Mouse (Mus musculus) limb, embryonic 15.5 days (tissue): ENCODE measurements at regions not wholly inside any gene's neighbourhood (a gene's known extent, or its start where the extent isn't known, plus 50 kb on each side); places are given as distances from the start of the nearest gene placed in this dataset.

Experiments
- ATAC-seq: fragments of 200-750 bp; cut with Nextera tagmentation; 2 replicates; pipeline ENCODE4 v1.8.0; 2017; ENCODE audit warnings: low read depth, moderate TSS enrichment; ENCODE audit not compliant: insufficient number of reproducible peaks, low FRiP score, low TSS enrichment
- H3K27ac ChIP-seq: fragments of 300-500 bp; sonication (generic); 2 replicates; pipeline ENCODE4 v1.5.1; 2015; ENCODE audit warnings: moderate library complexity, mild to moderate bottlenecking, inconsistent platforms
- H3K27me3 ChIP-seq: fragments of 300-500 bp; sonication (generic); 2 replicates; pipeline ENCODE4 v1.6.1; 2015; ENCODE audit warnings: inconsistent platforms
- H3K36me3 ChIP-seq: fragments of 300-500 bp; sonication (generic); 2 replicates; pipeline ENCODE4 v1.6.1; 2015; ENCODE audit warnings: inconsistent platforms
- H3K4me1 ChIP-seq: fragments of 300-500 bp; sonication (generic); 2 replicates; pipeline ENCODE4 v1.6.1; 2015; ENCODE audit warnings: inconsistent platforms
- H3K4me2 ChIP-seq: fragments of 300-500 bp; sonication (generic); 2 replicates; pipeline ENCODE4 v1.6.1; 2015; ENCODE audit warnings: mild to moderate bottlenecking, inconsistent platforms
- H3K4me3 ChIP-seq: fragments of 300-500 bp; sonication (generic); 2 replicates; pipeline ENCODE4 v1.5.1; 2015; ENCODE audit warnings: mild to moderate bottlenecking, inconsistent platforms
- H3K9ac ChIP-seq: fragments of 300-500 bp; sonication (generic); 2 replicates; pipeline ENCODE4 v1.6.1; 2015; ENCODE audit warnings: inconsistent platforms
- H3K9me3 ChIP-seq: fragments of 300-500 bp; sonication (generic); 2 replicates; pipeline ENCODE4 v1.6.1; 2016; ENCODE audit warnings: inconsistent platforms
- WGBS: fragments of 180-500 bp; shearing (Covaris S2); methylation state at CpG from one replicate; pipeline ENCODE4 v1.1.7; 2015; 5-methylcytosine and 5-hydroxymethylcytosine counted together

DNA sequence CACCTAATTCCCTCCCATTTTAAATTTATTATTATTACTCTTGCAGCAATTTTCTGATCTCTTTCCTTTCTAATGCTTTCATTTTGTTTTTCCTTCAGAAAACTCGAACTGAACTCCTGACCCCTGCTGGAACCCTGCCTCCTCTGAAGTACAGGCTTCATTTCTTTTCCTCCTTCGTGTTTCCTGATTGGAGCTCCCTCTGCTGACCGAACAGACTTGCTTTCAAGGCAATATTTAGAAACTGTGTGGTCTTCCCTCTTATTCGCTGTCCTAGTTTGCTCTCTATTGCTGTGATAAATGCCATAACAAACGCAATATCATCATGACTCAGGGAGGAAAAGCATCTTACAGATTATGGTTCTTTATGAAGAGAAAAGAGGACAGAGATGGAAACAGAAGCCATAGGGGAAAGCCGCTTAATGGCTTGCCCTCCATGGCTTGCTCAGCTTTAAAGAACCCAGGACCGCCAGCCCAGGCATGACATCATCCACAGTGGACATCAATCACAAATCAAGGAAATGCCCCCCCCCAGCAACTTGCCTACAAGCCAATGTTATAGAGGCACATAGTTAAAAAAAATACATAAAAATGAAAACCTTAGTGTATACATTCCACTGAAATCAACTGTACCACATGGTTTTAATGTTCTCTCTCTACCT, 104.5 kb downstream of the Rbm43 start:
- Histone ChIP-seq H3K4me2 (no peak overlapping the region), H3K27me3 (no peaks in the 10 kb centered on the region), H3K4me1 (peaks cover 6% of the 10 kb centered on the region; the same call in 1 of the 2 replicates), H3K9ac (no peak overlapping the region), H3K36me3 (no peaks in the 10 kb centered on the region), H3K9me3 (no peaks in the 10 kb centered on the region), H3K4me3 (no peak overlapping the region), H3K27ac (no peak overlapping the region)
- 39% methylated on average over 7 of the region's 7 CpGs for WGBS
- no peak for ATAC-seq

DNA sequence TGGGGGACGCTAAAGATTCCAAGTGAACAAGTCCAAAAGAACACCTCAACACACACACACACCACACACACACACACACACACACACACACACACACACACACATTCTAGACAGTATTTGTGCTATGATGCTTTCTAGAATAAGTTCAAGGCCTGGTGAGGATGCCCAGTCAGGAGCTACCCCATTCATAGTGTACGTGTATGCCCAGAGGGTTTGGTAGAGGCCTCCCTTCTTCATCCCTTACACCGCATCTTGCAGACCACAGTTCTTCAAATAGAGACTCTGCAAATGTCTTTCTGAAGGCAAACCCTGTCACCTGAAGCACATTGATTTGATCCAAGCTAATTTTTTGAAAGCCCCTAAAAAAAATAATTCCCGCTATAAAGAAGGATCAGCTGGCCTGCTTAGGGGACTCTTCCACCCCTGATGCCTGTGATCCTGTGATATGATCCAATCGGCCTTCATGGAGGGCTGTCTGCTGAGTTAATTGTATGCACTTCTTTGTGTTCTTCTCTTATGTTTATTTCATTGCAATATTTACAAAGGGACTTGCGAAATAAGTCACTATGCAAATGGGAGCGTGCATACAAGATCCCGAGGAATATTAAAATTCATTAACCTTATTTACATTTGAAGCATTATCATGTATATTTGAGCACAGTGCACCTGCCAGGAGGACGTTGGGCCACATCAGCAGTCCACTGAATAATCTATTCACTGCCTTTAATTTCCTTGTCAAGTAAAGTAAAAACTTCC, 103.8 kb downstream of the Rbm43 start:
- H3K9me3 ChIP-seq: no peaks in the 10 kb centered on the region
- H3K27ac ChIP-seq: no peak overlapping the region
- H3K27me3 ChIP-seq: no peaks in the 10 kb centered on the region
- peaks cover 6% of the 10 kb centered on the region; the same call in 1 of the 2 replicates for H3K4me1 ChIP-seq
- no peak overlapping the region for H3K9ac ChIP-seq
- no peak overlapping the region for H3K4me3 ChIP-seq
- ATAC-seq: no peak
- WGBS: 87% methylated on average over 9 of the region's 9 CpGs
- no peaks in the 10 kb centered on the region for H3K36me3 ChIP-seq
- H3K4me2 ChIP-seq: no peak overlapping the region

DNA sequence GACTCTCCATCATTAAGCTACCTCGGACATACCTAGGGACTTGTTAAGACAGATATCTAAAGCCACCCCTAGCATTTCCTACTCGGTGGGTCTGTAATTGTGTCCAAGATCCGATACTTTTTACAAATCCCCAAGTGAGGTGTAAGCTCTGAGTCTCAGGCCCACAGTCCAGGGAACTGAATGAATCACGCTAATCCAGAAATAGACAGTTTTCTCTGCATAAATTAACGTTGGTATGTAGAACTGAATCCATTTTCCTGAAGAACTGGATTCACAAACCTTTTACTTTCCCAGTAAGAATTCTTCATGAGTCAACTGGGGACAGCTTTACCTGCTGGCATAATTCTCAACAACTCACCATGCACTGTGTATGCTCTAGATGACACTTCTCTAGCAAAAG, 97.1 kb downstream of the Rbm43 start:
- H3K27me3 ChIP-seq: no peaks in the 10 kb centered on the region
- H3K4me3 ChIP-seq: no peak overlapping the region
- no peaks in the 10 kb centered on the region for H3K4me1 ChIP-seq
- H3K4me2 ChIP-seq: no peak overlapping the region
- no peaks in the 10 kb centered on the region for H3K36me3 ChIP-seq
- no peak overlapping the region for H3K27ac ChIP-seq
- H3K9me3 ChIP-seq: no peaks in the 10 kb centered on the region
- no peak overlapping the region for H3K9ac ChIP-seq
- whole genome bisulfite sequencing: 50% methylated on average over 5 of the region's 5 CpGs
- no peak for ATAC-seq

DNA sequence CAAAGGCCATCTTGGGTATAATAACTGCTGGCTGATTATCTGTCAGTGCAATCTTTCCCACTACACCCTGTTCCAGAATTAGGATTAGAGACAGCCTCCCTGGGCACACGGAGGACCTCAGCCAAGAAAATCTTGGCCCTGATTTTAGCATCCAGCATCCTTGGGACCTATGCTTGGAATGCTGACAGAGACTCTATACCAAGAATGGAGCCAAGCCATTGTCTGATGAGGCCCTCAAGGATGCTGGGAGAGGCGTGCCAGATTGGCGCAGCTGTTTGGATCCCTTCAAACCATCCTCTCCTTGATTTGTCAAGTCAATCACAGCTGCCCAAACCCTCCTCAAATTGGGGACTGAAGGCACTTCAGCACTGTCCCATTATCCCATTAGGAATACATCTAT, 94.2 kb downstream of the Rbm43 start:
- ATAC-seq: no peak
- WGBS: 80% methylated on average over 3 of the region's 3 CpGs
- H3K27me3 ChIP-seq: no peaks in the 10 kb centered on the region
- no peak overlapping the region for H3K9ac ChIP-seq
- H3K4me2 ChIP-seq: no peak overlapping the region
- no peaks in the 10 kb centered on the region for H3K9me3 ChIP-seq
- no peak overlapping the region for H3K4me3 ChIP-seq
- H3K4me1 ChIP-seq: peaks cover 8% of the 10 kb centered on the region; the same call in 1 of the 2 replicates
- no peak overlapping the region for H3K27ac ChIP-seq
- H3K36me3 ChIP-seq: no peaks in the 10 kb centered on the region

DNA sequence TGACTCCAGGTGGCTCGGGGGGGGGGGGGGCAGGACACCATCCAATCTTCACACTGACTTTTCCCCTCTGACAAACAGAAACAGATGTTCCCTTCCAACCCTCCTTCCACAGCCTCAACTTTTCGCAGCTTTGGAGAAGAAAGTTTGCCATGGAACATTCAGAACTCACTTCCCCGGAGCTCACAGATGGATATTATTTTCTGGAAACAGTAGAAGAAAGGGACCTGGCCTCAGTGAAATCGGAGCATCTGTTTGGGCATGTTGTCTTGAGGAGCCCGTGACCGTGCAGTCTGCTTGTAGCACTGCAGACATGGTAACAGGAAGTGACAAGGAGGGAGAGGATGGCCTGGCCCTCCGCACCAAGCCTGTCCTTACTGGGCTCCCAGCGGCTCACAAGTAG, 90.1 kb downstream of the Rbm43 start:
- peak overlapping the region; percentile 68 for H3K27ac ChIP-seq
- H3K9ac ChIP-seq: no peak overlapping the region
- ATAC-seq: no peak
- peaks cover 19% of the 10 kb centered on the region; the same call in 1 of the 2 replicates for H3K4me1 ChIP-seq
- H3K9me3 ChIP-seq: no peaks in the 10 kb centered on the region
- H3K27me3 ChIP-seq: no peaks in the 10 kb centered on the region
- H3K4me3 ChIP-seq: no peak overlapping the region
- H3K4me2 ChIP-seq: no peak overlapping the region
- no peaks in the 10 kb centered on the region for H3K36me3 ChIP-seq
- WGBS: 30% methylated on average over 8 of the region's 8 CpGs

DNA sequence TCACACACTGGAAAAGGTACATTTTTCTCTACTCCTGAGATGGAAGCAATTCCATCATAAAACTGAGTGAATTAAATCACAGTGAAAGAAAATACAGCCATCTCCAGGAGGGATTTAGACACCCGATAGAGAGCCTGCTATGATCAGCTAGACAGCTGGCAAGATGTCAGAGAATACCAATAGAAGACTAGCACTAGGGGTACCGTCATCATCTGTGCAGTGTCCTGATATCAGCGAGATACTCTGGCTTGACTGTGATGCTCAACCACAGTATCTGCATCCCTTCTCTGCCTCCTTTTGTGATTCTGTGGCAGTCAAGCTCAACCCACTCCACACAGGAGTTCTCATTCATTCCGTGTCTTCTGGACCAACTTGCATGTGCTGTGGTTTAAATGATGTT, 87.4 kb downstream of the Rbm43 start:
- H3K27ac ChIP-seq: no peak overlapping the region

DNA sequence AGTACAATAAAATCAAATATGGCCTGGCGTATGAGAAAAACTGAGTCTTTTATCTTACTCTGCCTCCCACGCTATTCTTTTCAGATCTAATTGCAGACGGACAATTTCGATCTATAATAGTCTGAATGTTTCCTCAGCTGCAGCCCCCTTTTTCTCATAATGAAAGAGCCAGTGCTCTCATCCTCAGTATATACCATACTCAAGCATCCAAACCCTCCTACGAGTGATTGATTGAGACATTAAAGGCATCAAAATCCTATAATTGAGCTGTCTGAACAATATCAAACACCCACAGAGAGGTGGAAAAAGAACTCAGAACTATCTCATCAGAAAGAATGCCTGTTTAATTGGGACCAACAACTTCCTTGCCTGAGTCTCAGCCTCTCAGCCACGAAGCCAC, 87.0 kb downstream of the Rbm43 start:
- Histone ChIP-seq H3K9me3 (no peaks in the 10 kb centered on the region), H3K4me2 (no peak overlapping the region), H3K36me3 (no peaks in the 10 kb centered on the region), H3K9ac (no peak overlapping the region), H3K27me3 (no peaks in the 10 kb centered on the region), H3K4me1 (peaks cover 27% of the 10 kb centered on the region), H3K4me3 (no peak overlapping the region), H3K27ac (no peak overlapping the region)
- 44% methylated on average over 6 of the region's 6 CpGs for WGBS
- no peak for ATAC-seq

More for the DNA sequence above, 87.4 kb downstream of the Rbm43 start:
- Histone ChIP-seq H3K4me2 (no peak overlapping the region), H3K4me3 (no peak overlapping the region), H3K27me3 (no peaks in the 10 kb centered on the region), H3K4me1 (peaks cover 27% of the 10 kb centered on the region), H3K36me3 (no peaks in the 10 kb centered on the region), H3K9me3 (no peaks in the 10 kb centered on the region), H3K9ac (no peak overlapping the region)
- ATAC-seq: no peak
- 48% methylated on average over 4 of the region's 4 CpGs for WGBS

DNA sequence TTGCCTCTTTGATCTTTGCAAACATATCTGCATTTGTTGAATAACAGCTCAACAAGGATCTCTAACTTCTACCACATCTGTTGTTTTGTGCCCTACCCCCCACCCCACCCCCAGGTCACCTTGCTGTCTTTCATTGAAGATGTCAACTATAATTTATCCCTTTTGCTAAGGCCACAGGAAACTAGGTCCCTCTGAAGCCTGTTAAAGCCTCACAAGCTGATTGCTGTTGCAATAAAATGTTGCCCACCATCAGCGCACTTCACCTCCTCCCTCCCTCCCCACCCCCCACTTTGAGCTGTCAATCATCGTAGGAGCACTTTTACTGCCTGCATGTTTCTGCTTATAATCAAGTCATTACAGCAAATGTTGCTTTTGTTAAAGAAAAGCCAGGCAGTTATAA, 86.5 kb downstream of the Rbm43 start:
- ATAC-seq: no peak
- no peaks in the 10 kb centered on the region for H3K36me3 ChIP-seq
- 21% methylated on average over 2 of the region's 2 CpGs for WGBS
- H3K4me1 ChIP-seq: peaks cover 27% of the 10 kb centered on the region
- H3K4me3 ChIP-seq: no peak overlapping the region
- H3K9me3 ChIP-seq: no peaks in the 10 kb centered on the region
- no peaks in the 10 kb centered on the region for H3K27me3 ChIP-seq
- no peak overlapping the region for H3K9ac ChIP-seq
- no peak overlapping the region for H3K4me2 ChIP-seq
- H3K27ac ChIP-seq: no peak overlapping the region

DNA sequence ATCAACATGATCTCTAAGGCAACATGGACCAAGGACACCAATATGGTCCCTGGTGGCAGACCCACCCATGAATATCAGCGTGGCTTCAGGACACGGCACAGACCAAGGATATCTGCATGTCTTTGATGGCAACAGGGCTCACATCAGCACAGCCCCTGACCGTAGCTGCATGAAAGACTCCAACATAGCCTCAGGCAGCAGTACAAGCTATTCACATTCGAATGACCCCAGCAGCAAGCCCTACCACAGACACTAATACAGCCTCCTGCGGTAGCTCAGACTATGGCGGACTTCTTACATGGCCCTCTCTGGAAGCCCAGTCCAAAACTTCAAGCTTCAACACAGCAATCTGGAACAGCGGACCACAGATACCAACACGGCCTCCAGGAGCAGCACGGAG, 84.4 kb downstream of the Rbm43 start:
- 86% methylated on average over 9 of the region's 9 CpGs for WGBS
- no peak overlapping the region for H3K27ac ChIP-seq

DNA sequence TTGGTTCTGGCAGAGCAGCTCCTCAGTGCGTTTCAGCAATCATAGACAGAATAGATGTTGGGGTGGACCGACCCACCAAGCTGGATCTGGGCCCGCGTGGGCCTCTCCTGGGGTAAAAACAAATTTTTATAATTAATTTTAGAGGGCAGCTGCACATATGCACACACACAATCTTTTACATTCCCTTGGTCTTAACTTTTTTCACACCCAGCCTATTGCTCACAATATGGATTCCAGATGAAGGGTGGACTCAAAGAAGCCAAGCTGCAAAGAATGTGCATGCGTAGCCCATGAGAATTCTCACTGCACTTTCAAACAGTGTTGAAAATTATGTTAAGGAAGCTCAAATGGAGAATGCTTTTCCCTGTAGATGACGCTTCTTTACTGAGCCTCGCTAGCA, 83.3 kb downstream of the Rbm43 start:
- peak overlapping the region; percentile 77 for H3K27ac ChIP-seq
- peaks cover 19% of the 10 kb centered on the region for H3K4me1 ChIP-seq
- no peak overlapping the region for H3K4me2 ChIP-seq
- no peaks in the 10 kb centered on the region for H3K36me3 ChIP-seq
- no peaks in the 10 kb centered on the region for H3K27me3 ChIP-seq
- 41% methylated on average over 7 of the region's 7 CpGs for WGBS
- no peaks in the 10 kb centered on the region for H3K9me3 ChIP-seq
- H3K4me3 ChIP-seq: no peak overlapping the region
- no peak overlapping the region for H3K9ac ChIP-seq
- ATAC-seq: no peak

More for the DNA sequence above, 84.4 kb downstream of the Rbm43 start:
- Histone ChIP-seq H3K9ac (no peak overlapping the region), H3K4me3 (no peak overlapping the region), H3K36me3 (no peaks in the 10 kb centered on the region), H3K4me1 (peaks cover 19% of the 10 kb centered on the region), H3K4me2 (no peak overlapping the region), H3K9me3 (no peaks in the 10 kb centered on the region), H3K27me3 (no peaks in the 10 kb centered on the region)
- no peak for ATAC-seq

DNA sequence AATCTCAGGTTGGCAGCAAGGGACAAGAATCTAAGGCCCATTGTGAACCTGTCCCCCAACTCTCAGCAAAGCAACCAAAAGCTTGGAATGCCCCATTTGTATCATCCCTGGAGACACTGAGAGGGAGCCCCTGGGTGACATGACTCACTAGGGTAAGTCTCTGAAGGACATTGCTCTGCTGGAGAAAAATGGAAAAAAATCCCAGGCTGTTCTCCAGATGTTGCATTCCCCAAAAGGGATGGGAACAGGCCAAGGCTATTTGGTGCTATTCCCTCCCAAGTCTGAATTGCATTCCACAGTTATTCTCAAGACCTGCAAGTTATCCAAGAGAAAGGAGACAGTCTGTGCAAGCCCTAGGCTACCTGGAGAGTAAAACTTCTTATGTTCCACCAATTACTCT, 77.7 kb downstream of the Rbm43 start:
- no peaks in the 10 kb centered on the region for H3K27me3 ChIP-seq
- H3K36me3 ChIP-seq: no peaks in the 10 kb centered on the region
- no peak for ATAC-seq
- no peak overlapping the region for H3K9ac ChIP-seq
- no peak overlapping the region for H3K4me3 ChIP-seq
- no peaks in the 10 kb centered on the region for H3K9me3 ChIP-seq
- no peak overlapping the region for H3K4me2 ChIP-seq
- H3K4me1 ChIP-seq: no peaks in the 10 kb centered on the region
- no peak overlapping the region for H3K27ac ChIP-seq

DNA sequence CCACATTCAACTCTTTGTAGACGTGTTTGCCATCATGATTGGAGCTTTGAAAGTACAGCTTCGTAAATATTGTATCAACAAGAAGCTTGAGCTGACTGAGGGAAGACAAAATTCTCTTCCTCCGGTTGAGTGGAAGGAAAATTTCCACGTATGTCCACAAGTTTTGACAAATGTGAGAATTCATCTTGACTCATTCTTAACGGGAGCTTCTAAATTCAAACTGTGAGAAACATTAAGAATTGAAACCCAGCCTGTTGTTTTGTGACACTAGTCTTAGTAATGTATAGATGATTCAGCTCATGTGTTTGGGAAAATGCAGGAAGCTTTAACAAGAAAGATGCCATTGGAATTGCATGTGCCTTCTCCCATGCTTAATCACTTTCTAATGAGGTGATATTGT, 68.9 kb downstream of the Rbm43 start:
- no peaks in the 10 kb centered on the region for H3K27me3 ChIP-seq
- no peak overlapping the region for H3K9ac ChIP-seq
- H3K27ac ChIP-seq: no peak overlapping the region
- no peaks in the 10 kb centered on the region for H3K36me3 ChIP-seq
- WGBS: 83% methylated on average over 5 of the region's 5 CpGs
- H3K4me3 ChIP-seq: no peak overlapping the region
- no peaks in the 10 kb centered on the region for H3K4me1 ChIP-seq
- no peak for ATAC-seq
- no peak overlapping the region for H3K4me2 ChIP-seq
- H3K9me3 ChIP-seq: no peaks in the 10 kb centered on the region
